Mouse (Mus musculus) intestine, embryonic 14.5 days (tissue): ENCODE results near the gene Fibp. TPM values are rescaled to one million over a fixed set of nuclear protein-coding genes. Genes with fewer than 3 reads are reported as not detected.
A peak's percentile ranks its signal among the peaks of the same experiment; 100 is the strongest.

Source experiments
- ATAC-seq: fragments of 200-750 bp; cut with Nextera tagmentation; replicated peaks from 2 replicates; pipeline ENCODE4 v1.8.0; 2017; ENCODE audit warnings: low read depth, moderate number of reproducible peaks, moderate TSS enrichment, moderate library complexity; ENCODE audit not compliant: low FRiP score, low TSS enrichment
- DNase-seq: peaks from one replicate; pipeline ENCODE4 v3.0.0-alpha.2; 2018; ENCODE audit warnings: low spot score
- H3K27ac ChIP-seq: fragments of 300-500 bp; sonication (generic); 2 replicates; pipeline ENCODE4 v1.5.1; 2014; ENCODE audit warnings: low read depth, mild to moderate bottlenecking, control low read depth
- H3K27me3 ChIP-seq: fragments of 300-500 bp; sonication (generic); replicated peaks from 2 replicates; pipeline ENCODE4 v1.6.1; 2014; ENCODE audit warnings: low read length, control low read depth; ENCODE audit not compliant: control insufficient read depth, insufficient read depth
- H3K36me3 ChIP-seq: fragments of 300-500 bp; sonication (generic); 2 replicates; pipeline ENCODE4 v1.6.1; 2014; ENCODE audit warnings: low read length, control low read depth; ENCODE audit not compliant: control insufficient read depth, insufficient read depth
- H3K4me1 ChIP-seq: fragments of 300-500 bp; sonication (generic); replicated peaks from 2 replicates; pipeline ENCODE4 v1.6.1; 2014; ENCODE audit warnings: low read length, control low read depth, mixed read lengths; ENCODE audit not compliant: control insufficient read depth, insufficient read depth
- H3K4me2 ChIP-seq: fragments of 300-500 bp; sonication (generic); 2 replicates; pipeline ENCODE4 v1.6.1; 2014; ENCODE audit warnings: low read length
- H3K4me3 ChIP-seq: fragments of 300-500 bp; sonication (generic); 2 replicates; pipeline ENCODE4 v1.5.1; 2014; ENCODE audit warnings: low read depth, low read length, control low read depth, mixed read lengths
- H3K9ac ChIP-seq: fragments of 300-500 bp; sonication (generic); 2 replicates; pipeline ENCODE4 v1.6.1; 2014; ENCODE audit warnings: mild to moderate bottlenecking, low read length
- H3K9me3 ChIP-seq: fragments of 300-500 bp; sonication (generic); 2 replicates; pipeline ENCODE4 v1.6.1; 2016; ENCODE audit warnings: low read length, control low read depth; ENCODE audit not compliant: control insufficient read depth
- WGBS: fragments of 180-500 bp; shearing (Covaris S2); extraction: QIAGEN DNeasy Blood & Tissue Kit; methylation state at CpG from one replicate; pipeline ENCODE4 v1.1.7; 2014; 5-methylcytosine and 5-hydroxymethylcytosine counted together
- polyA plus RNA-seq: library from polyadenylated mRNA; unstranded; fragments of >200 nt; fragmentation: Nextera tagmentation; extraction: Ambion mirVana; gene quantifications from 2 replicates; pipeline ENCODE4 v1.2.1, GENCODE M21; 2014

The Fibp gene
- polyA plus RNA-seq, 1 experiment from 2014 or later: 112 TPM

DNA sequence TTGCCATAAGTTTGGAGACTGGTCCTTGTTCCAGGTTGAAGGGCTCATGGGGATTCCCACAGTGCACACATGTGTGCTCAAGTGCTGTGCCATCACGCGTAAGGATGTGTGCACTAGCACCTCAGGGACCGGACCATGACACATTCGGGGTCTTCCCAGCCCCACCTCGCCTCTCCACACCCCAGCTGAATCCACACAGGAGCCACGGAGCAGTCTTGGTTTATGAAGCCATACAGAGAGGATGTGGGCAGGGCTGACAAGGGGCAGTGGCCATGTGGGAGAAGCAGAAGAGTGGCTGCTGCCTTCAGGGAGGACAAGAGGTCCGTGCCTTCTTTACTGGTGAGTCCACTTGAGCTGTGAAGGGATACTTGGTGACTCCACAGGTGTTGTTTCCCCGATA is 4.6 kb downstream of the Fibp start:
- H3K27me3 ChIP-seq: no peaks in the 10 kb centered on the region
- 95% methylated on average over 8 of the region's 8 CpGs for WGBS
- H3K9ac ChIP-seq: no peak overlapping the region
- no peak overlapping the region for H3K4me2 ChIP-seq
- no peak overlapping the region for H3K27ac ChIP-seq
- no peaks in the 10 kb centered on the region for H3K9me3 ChIP-seq
- H3K4me1 ChIP-seq: peaks cover 20% of the 10 kb centered on the region
- DNase-seq: no peak
- peaks cover 57% of the 10 kb centered on the region for H3K36me3 ChIP-seq
- no peak overlapping the region for H3K4me3 ChIP-seq
- no peak for ATAC-seq

DNA sequence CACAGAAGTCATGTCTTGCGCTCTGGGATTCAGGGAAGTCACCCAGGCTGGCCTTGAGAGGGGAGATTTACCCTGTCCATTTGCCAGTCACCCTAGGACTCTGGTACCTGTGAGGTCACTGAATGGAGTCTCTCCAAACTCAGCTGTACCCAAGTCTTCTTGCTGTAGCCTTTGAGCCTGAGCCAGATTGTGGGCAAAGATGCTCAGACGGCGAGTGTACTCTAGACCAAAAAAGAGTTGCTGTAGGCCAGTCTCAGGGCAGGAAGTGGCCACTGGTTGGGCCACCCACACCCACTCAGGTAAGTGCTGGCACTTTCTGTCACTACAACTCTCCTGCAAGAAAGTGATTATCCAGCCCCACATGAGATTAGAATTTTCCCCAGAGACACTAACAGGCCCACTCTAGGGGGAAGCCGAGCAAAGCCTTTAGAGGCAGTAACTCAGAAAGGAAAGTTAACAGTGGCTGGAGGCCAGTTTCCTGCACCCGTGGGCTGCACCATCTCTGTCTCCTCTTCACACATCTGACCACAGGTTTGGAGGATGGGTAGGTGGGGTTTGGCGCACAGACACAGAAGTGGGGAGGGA is 6.6 kb downstream of the Fibp start:
- Histone ChIP-seq H3K4me2 (no peak overlapping the region), H3K9me3 (no peaks in the 10 kb centered on the region), H3K4me1 (peaks cover 9% of the 10 kb centered on the region), H3K36me3 (peaks cover 57% of the 10 kb centered on the region), H3K9ac (no peak overlapping the region), H3K27me3 (no peaks in the 10 kb centered on the region), H3K27ac (no peak overlapping the region), H3K4me3 (no peak overlapping the region)
- no peak for ATAC-seq
- DNase-seq: no peak
- WGBS: 88% methylated on average over 6 of the region's 6 CpGs

DNA sequence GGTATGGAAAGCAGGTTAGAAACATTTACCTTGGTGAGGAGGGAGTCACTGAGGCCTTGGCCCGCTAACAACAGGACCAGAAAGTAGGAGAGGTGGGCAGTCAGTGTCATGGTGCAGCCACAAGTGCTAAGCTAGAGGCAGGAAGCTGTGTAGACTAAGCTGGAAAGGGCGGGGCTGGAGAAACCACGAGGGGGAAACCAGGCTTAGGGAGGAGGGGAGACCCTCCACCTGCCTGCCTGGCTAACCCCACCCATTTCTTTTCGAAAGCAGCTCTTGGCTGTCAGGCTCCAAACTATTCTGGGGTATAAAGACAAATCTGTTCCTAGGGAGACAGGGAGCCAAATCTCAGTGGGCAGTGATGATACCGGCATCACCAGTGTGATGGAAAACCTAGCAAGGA is 8.0 kb downstream of the Fibp start, which contains the start of gene Ctsw:
Ctsw (minus strand) TSS at position 134 of the 400 bp plus-strand sequence.
- no peak within 1 kb of the TSS for H3K4me3 ChIP-seq
- DNase-seq (no peak), ATAC-seq (no peak)
- peaks cover 9% of the 10 kb centered on the region; the same call in 1 of the 2 replicates for H3K4me1 ChIP-seq
- H3K36me3 ChIP-seq: peaks cover 45% of the 10 kb centered on the region
- 48% methylated on average over 5 of the region's 5 CpGs for WGBS
- no peaks in the 10 kb centered on the region for H3K9me3 ChIP-seq
- no peak within 1 kb of the TSS for H3K27ac ChIP-seq
- H3K4me2 ChIP-seq: no peak within 1 kb of the TSS
- no peak within 1 kb of the TSS for H3K9ac ChIP-seq
- H3K27me3 ChIP-seq: no peaks in the 10 kb centered on the region

DNA sequence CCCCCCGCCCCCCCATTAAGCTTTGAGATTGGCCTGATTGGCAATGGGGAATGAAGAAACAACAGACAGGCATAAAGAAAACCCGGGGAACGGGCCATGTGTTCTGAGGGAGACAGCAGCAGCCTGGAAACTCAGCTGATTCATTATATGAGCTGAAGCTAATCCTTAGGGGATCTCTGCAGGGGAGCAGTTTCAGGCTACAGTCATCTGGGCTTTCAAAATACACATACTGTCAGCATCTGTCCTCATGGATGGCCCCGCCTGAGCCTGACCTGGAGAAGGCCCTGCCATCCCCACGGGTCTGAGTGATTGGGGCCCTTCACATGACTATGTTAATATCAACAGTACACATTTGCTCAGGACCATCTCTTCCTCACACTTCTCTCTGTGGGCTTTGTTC is 11.4 kb downstream of the Fibp start:
- 58% methylated on average over 5 of the region's 5 CpGs for whole genome bisulfite sequencing
- Histone ChIP-seq H3K9ac (no peak overlapping the region), H3K4me1 (0 out of 2 replicates have a peak, but pooled peaks cover 9% of the 10 kb centered on the region), H3K36me3 (peaks cover 13% of the 10 kb centered on the region), H3K9me3 (no peaks in the 10 kb centered on the region), H3K27ac (no peak overlapping the region), H3K27me3 (no peaks in the 10 kb centered on the region), H3K4me2 (no peak overlapping the region), H3K4me3 (no peak overlapping the region)
- DNase-seq (no peak), ATAC-seq (no peak)

DNA sequence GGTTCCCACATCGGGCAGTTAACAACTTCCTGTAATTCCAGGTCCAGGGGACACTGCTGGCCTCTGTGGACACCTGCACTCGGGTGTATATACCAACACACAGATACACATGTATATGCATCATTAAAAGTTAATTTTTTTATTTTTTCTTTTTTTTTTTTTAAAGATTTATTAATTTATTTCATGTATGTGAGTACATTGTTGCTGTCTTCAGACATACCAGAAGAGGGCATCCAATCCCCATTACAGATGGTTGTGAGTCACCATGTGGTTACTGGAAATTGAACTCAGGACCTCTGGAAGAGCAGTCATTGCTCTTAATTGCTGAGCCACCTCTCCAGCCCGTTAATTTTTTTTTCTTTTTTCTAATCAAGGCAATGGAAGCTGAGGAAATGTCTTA is 12.4 kb downstream of the Fibp start:
- DNase-seq (no peak), ATAC-seq (no peak)
- Histone ChIP-seq H3K4me1 (0 out of 2 replicates have a peak, but pooled peaks cover 9% of the 10 kb centered on the region), H3K9ac (no peak overlapping the region), H3K4me3 (no peak overlapping the region), H3K36me3 (peaks cover 13% of the 10 kb centered on the region), H3K27ac (no peak overlapping the region), H3K4me2 (no peak overlapping the region), H3K9me3 (no peaks in the 10 kb centered on the region), H3K27me3 (no peaks in the 10 kb centered on the region)
- whole genome bisulfite sequencing: 69% methylated on average over 3 of the region's 3 CpGs

DNA sequence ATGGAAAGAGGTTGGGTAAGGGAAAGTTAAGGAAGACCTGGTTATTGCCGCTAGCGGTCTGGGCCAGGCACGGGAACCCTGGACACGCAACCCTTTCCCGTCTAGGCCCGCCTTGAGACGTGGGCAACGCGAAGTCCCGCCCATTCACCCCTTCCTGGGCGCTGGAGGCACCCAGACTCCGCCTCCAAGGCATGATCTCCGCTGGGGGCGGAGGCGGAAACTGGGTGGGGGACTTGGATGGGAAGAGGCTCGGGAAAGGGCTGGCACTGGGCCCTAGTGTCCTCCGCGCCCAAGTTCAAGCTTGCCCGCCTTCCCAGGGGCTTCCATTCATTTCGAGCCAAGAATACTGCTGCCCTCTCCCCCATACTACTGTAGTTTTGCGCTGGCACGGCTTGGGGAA is 13.3 kb downstream of the Fibp start, which contains the start of gene Efemp2:
Efemp2 (plus strand) TSS at position 235 of the 400 bp plus-strand sequence.
- Histone ChIP-seq H3K4me3 (peak within 1 kb of the TSS; percentile 66), H3K27me3 (no peaks in the 10 kb centered on the region), H3K27ac (peak within 1 kb of the TSS; percentile 90), H3K36me3 (peaks cover 18% of the 10 kb centered on the region), H3K9ac (peak within 1 kb of the TSS; percentile 72), H3K4me2 (peak within 1 kb of the TSS; percentile 76), H3K9me3 (no peaks in the 10 kb centered on the region), H3K4me1 (0 out of 2 replicates have a peak, but pooled peaks cover 9% of the 10 kb centered on the region)
- WGBS: under 1% methylated on average over 22 of the region's 22 CpGs
- DNase-seq (peak; percentile 83), ATAC-seq (peak; percentile 61)

DNA sequence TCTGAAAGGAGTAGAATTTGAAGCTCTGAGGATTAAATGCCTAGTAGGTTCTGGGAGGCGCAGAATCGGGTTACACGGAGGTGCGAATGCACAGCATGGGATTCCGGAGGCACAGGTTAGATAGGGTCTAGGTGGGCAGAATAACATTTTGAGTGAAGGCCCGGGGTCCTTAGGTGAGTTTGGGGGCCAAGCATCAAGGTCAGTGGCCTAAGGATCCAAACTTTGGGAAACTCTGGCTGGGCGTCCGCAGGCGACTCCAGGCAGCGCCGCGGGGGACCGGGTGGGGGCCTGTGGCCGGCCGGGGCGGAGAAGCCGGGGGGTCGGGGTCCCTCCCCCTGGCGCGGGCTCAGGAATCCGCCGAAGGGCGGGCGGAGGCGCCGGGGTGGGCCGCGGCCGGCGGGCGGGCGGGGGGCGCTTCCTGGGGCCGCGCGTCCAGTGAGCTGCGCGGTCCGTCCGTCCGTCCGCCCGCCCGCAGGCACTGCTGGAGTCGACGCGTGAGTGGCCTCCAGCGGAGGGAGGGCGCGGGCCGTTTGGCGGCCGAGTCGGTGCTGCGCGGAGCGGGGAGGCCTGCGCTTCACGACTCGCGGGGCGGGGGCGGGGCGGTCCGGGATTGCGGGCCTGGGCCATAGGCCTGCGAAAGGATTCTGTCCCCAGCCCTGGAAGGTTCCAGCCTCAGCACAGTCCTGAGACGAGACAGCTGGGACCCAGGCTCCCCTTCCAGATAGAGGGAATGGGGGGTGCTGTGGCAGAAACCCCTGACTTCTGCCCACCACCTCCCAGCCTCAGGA is 14.1 kb downstream of the Fibp start:
- peak overlapping the region; percentile 90 for H3K27ac ChIP-seq
- peak overlapping the region; percentile 72 for H3K9ac ChIP-seq
- H3K9me3 ChIP-seq: no peaks in the 10 kb centered on the region
- peaks cover 26% of the 10 kb centered on the region for H3K36me3 ChIP-seq
- 2% methylated on average over 50 of the region's 68 CpGs for WGBS
- no peaks in the 10 kb centered on the region for H3K27me3 ChIP-seq
- peak overlapping the region; percentile 76 for H3K4me2 ChIP-seq
- DNase-seq (peak; percentile 73), ATAC-seq (peak; percentile 67)
- H3K4me3 ChIP-seq: peak overlapping the region; percentile 66
- 0 out of 2 replicates have a peak, but pooled peaks cover 9% of the 10 kb centered on the region for H3K4me1 ChIP-seq

DNA sequence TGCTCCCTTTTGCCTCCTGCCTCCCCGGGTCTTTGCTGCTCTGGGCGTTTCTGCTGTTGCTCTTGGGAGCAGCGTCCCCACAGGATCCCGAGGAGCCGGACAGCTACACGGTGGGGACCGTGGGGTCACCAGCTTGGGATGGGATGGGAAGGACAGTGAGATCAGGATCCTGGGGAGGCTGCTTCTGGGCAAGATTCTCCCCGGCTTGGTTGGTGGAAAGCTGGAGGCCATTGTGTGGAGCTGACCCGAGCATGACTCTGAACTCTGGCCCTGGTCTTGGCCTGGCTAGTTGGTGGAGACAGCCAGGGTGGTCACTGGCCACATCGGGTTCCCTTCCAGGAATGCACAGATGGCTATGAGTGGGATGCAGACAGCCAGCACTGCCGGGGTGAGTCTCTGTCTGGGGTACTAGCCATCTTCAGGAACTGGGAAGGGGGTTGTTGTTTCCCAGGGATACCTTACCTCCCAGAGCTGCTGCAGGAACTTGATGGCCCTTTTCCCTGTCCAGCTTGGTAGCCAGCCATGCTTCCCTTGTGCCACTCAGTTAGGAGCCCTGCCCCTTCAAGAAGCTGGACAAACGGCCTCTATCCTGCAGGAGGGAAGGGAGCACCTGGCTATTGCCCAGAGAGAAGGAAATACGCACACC is 14.8 kb downstream of the Fibp start:
- Histone ChIP-seq H3K4me2 (peak overlapping the region; percentile 76), H3K36me3 (peaks cover 33% of the 10 kb centered on the region), H3K4me1 (0 out of 2 replicates have a peak, but pooled peaks cover 9% of the 10 kb centered on the region), H3K4me3 (peak overlapping the region; percentile 66), H3K27me3 (no peaks in the 10 kb centered on the region), H3K27ac (peak overlapping the region; percentile 90), H3K9me3 (no peaks in the 10 kb centered on the region), H3K9ac (peak overlapping the region; percentile 72)
- ATAC-seq: peak; percentile 7; the same call in 1 of the 2 replicates
- WGBS: 13% methylated on average over 13 of the region's 13 CpGs
- no peak for DNase-seq
